In genomic region chr3:58525166-58525565, GRCm38 (mm10) we compare ENCODE assay signal across 8 mouse cellular contexts. TPM values are rescaled to one million over a fixed set of nuclear protein-coding genes. Genes with fewer than 3 reads are reported as not detected.
DNase-seq lines count a peak whose midpoint lies in the region; ATAC-seq and TF ChIP-seq lines count a peak whose summit lies in the region.

No protein-coding gene starts in this region.

- peak overlapping the region; percentile 93 for H3K9ac ChIP-seq in kidney, embryonic 15.5 days
- H3K9ac ChIP-seq in liver, embryonic 12.5 days = peak overlapping the region; percentile 90

- peak overlapping the region; percentile 72 for H3K4me2 ChIP-seq in kidney, embryonic 15.5 days
- H3K4me2 ChIP-seq in liver, embryonic 12.5 days = peak overlapping the region; percentile 88

- CTCF ChIA-PET in Patski (lab: Charles Lee) = no interaction called here

- in situ Hi-C loops in Patski (cut with MboI; ENCODE audit: low pct_unique_long_range_greater_than_20kb) = no loop called here

- no peak for DNase-seq in kidney, adult 18-20 months
- DNase-seq in Patski (ENCODE audit: low read depth, low spot score) = no peak
- peak; percentile 54 for DNase-seq in testis, postnatal 14 days (ENCODE audit: low spot score)
- no peak for DNase-seq in gastrocnemius, adult 8-10 months (ENCODE audit: low spot score in 2 of 2)
- no peak for DNase-seq in adipocyte (ENCODE audit: low spot score)

- peak overlapping the region; percentile 88 for H3K4me3 ChIP-seq in kidney, embryonic 15.5 days (replicated peaks)
- H3K4me3 ChIP-seq in liver, embryonic 12.5 days = peak overlapping the region; percentile 79

- TF ChIP-seq CTCF in Patski (IDR thresholded peaks at IDR 0.05) = no peak

- WGBS in kidney, embryonic 15.5 days = under 1% methylated on average over 40 of the region's 40 CpGs
- WGBS in liver, embryonic 12.5 days (ENCODE audit: insufficient replicate concordance) = 0% methylated on average over 39 of the region's 40 CpGs

- peaks cover 14% of the 10 kb centered on the region; the same call in 1 of the 2 replicates for H3K4me1 ChIP-seq in kidney, embryonic 15.5 days
- H3K4me1 ChIP-seq in liver, embryonic 12.5 days = peaks cover 27% of the 10 kb centered on the region

- H3K36me3 ChIP-seq in kidney, embryonic 15.5 days = peaks cover 34% of the 10 kb centered on the region
- peaks cover 37% of the 10 kb centered on the region for H3K36me3 ChIP-seq in liver, embryonic 12.5 days

- no peaks in the 10 kb centered on the region for H3K27me3 ChIP-seq in kidney, embryonic 15.5 days
- H3K27me3 ChIP-seq in Patski = no peaks in the 10 kb centered on the region
- no peaks in the 10 kb centered on the region for H3K27me3 ChIP-seq in liver, embryonic 12.5 days (replicated peaks)

- POLR2A ChIA-PET in Patski (lab: Charles Lee) = no interaction called here

- H3K9me3 ChIP-seq in kidney, embryonic 15.5 days (replicated peaks) = no peaks in the 10 kb centered on the region
- no peaks in the 10 kb centered on the region for H3K9me3 ChIP-seq in liver, embryonic 12.5 days (replicated peaks)

- ATAC-seq in kidney, embryonic 15.5 days (replicated peaks; ENCODE audit: low FRiP score) = peak; percentile 59
- ATAC-seq in Patski = peak; percentile 37
- ATAC-seq in erythroid progenitor cell, adult 5-6 weeks (replicated peaks; ENCODE audit: low FRiP score, poor library complexity, severe bottlenecking) = peak; percentile 11
- peak; percentile 33 for ATAC-seq in liver, embryonic 12.5 days

- H3K27ac ChIP-seq in kidney, embryonic 15.5 days = peak overlapping the region; percentile 93
- H3K27ac ChIP-seq in liver, embryonic 12.5 days = peak overlapping the region; percentile 86

RNA-seq across cellular contexts. Expression of gene Eif2a, which starts 0.5 kb away (rescaled TPM):
- 56.3 and 58.0 TPM in 2 replicates for polyA plus RNA-seq in kidney, embryonic 15.5 days (2015; fragmentation: Nextera tagmentation; extraction: Ambion mirVana)
- 85.4 TPM for polyA plus RNA-seq in Patski (2021)
- total RNA-seq in erythroid progenitor cell, adult 5-6 weeks (2015; ENCODE audit: low replicate concordance) = 52.8 and 54.1 TPM in 2 replicates
- 24.0 and 32.2 TPM in 2 replicates for total RNA-seq in erythroid progenitor cell, adult 5-6 weeks (2017; ENCODE audit: low replicate concordance)
- 40.0 and 41.1 TPM in 2 replicates for polyA plus RNA-seq in liver, embryonic 12.5 days (2016; fragmentation: Nextera tagmentation; extraction: Ambion mirVana)
- 10 to 100 TPM; 39.4 to 49.8 (median 47.2) TPM for total RNA-seq in gastrocnemius, adult 8-10 months (2022)

RNA-seq across cellular contexts. Expression of gene Serp1, which starts 0.5 kb away (rescaled TPM):
- polyA plus RNA-seq in kidney, embryonic 15.5 days (2015; fragmentation: Nextera tagmentation; extraction: Ambion mirVana) = 139 and 150 TPM in 2 replicates
- polyA plus RNA-seq in Patski (2021) = 107 TPM
- 39.3 and 40.7 TPM in 2 replicates for total RNA-seq in erythroid progenitor cell, adult 5-6 weeks (2015; ENCODE audit: low replicate concordance)
- total RNA-seq in erythroid progenitor cell, adult 5-6 weeks (2017; ENCODE audit: low replicate concordance) = 30.8 and 32.4 TPM in 2 replicates
- polyA plus RNA-seq in liver, embryonic 12.5 days (2016; fragmentation: Nextera tagmentation; extraction: Ambion mirVana) = 121 and 123 TPM in 2 replicates
- total RNA-seq in gastrocnemius, adult 8-10 months (2022) = 1 to 10 TPM; 5.3 to 7.7 (median 6.6) TPM

RNA-seq across cellular contexts. Expression of gene Selenot, which starts 51.3 kb away (rescaled TPM):
- polyA plus RNA-seq in kidney, embryonic 15.5 days (2015; fragmentation: Nextera tagmentation; extraction: Ambion mirVana) = 23.9 and 26.4 TPM in 2 replicates
- 211 TPM for polyA plus RNA-seq in Patski (2021)
- total RNA-seq in erythroid progenitor cell, adult 5-6 weeks (2015; ENCODE audit: low replicate concordance) = 47.9 and 98.9 TPM in 2 replicates
- 60.7 and 108 TPM in 2 replicates for total RNA-seq in erythroid progenitor cell, adult 5-6 weeks (2017; ENCODE audit: low replicate concordance)
- polyA plus RNA-seq in liver, embryonic 12.5 days (2016; fragmentation: Nextera tagmentation; extraction: Ambion mirVana) = 15.3 and 17.0 TPM in 2 replicates
- total RNA-seq in gastrocnemius, adult 8-10 months (2022) = 100 to 1,000 TPM; 121 to 128 (median 126) TPM
